Mouse (Mus musculus): Measurements from ENCODE around the gene Lrrc66.

Lrrc66 gene

DNA sequence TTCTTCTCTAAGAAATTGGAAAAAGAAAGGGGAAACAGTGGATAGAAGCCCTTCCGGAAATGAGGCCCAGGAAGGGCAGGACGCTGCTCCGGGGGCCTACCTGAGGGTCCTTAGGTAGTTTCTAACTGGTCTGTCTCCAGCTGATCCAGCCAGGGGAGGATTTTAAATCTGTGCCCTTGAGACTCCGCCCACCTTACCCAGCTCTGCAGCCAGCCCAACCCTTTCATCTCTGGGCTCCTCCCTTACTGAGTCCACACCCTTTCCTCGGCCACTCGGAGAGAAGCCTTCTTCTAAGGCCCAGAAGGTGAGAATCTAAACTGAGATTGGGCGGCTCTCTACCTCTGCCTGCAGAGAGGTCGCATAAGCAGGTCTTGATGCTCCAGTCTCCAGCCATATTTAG, at the start of gene Lrrc66:
Gene Lrrc66 (minus strand): TSS at position 236 of the 400 bp plus-strand sequence.
- DNase-seq (ENCODE audit: low read depth in 1 of 2, low spot score in 2 of 2), result no peak

DNA sequence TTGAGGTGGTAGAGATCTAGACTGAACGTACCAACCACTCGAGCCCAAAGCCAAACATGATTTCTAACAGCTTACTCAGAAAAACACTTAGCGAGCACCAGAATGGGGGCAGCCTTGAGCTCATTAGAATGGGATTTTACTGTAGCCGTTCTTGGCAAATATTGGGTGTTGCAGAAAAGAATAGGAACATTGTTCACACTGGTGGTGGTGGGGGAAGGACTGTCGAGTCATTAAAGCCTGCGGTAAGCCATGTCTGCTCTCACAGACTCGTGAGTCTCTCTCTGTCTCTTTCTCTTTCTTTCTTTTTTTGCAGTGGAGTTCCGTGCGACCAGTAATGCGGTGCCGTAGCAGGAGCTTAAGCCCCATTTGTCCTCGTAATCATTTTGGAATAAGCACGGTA, 44.3 kb upstream of the Lrrc66 start:
- no peak for DNase-seq (ENCODE audit: low read depth in 1 of 2, low spot score in 2 of 2)

DNA sequence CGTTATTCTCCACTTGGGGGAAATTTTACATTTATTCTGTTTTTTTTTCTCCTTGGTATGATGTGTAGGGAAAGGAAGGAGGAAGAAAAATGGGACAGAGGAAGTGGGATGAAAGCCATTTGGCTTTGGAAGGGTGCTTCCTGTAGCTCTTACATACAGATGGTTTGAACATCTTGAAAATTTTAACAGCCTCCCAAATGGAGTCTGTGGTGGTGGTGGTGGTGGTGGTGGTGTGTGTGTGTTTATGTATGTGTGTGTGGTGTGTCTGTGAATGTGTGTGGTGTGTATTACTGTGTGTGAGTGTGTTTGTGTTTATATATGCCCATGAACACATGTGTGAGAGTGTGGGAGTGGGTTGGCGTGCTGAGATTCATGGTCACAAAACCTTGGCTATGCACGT, 43.3 kb upstream of the Lrrc66 start:
- no peak for DNase-seq (ENCODE audit: low read depth in 1 of 2, low spot score in 2 of 2)

DNA sequence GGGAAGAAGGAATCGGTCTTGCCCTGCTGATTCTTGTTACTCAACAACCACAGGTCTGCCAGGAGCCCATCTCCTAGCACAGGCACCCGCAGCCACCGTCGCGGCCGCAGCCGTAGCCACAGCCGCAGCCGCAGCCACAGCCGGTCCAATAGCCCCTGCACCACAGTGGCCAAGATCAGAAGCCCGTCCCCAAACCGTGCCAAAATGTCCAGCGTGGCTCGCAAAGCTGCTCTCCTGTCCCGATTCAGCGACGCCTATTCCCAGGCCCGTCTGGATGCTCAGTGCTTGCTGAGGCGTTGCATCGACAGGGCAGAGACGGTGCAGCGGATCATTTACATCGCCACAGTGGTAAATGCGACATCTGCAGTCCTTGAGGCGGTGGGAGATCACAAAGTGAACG, 37.1 kb upstream of the Lrrc66 start:
- no peak for DNase-seq (ENCODE audit: low read depth in 1 of 2, low spot score in 2 of 2)

DNA sequence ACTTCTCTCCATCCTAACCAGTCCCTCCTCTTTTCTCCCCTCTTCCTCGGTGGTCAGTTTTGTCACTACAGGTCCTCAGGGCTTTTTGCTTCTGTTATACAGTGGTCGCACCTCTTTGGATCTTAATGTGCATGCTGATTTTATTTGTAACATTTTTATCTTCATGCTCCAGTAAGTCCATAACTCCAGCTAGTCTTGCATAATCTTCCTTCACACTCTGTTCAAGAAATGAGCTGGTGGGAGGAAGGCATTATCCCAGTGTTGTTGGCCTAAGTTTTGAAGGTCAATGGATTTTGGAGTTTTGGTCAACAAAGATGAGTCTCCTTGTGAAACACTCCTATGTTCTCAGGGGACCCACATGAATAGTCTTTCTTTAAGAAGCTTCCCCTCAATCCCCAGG, 35.6 kb upstream of the Lrrc66 start:
- DNase-seq (ENCODE audit: low read depth in 1 of 2, low spot score in 2 of 2), result no peak

DNA sequence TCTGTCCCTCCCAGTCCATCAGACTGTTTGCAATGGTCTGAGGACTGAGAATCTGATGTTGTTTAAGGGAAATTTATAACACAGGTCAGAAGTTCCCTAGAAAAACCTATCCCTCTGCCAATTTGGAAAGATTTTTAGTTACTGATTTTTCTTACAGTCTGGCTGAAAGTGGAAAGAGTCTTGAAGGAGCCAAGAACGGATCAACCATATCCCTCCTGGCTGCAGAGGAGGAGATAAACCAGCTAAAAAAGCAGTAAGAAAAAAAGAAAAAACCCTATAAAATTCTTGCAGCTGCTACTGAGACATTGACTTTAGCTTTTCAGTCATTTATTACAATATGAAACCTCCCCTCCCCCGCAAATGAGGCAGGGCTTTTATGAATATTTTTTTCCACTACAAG, 34.4 kb upstream of the Lrrc66 start:
- no peak for DNase-seq (ENCODE audit: low read depth in 1 of 2, low spot score in 2 of 2)

DNA sequence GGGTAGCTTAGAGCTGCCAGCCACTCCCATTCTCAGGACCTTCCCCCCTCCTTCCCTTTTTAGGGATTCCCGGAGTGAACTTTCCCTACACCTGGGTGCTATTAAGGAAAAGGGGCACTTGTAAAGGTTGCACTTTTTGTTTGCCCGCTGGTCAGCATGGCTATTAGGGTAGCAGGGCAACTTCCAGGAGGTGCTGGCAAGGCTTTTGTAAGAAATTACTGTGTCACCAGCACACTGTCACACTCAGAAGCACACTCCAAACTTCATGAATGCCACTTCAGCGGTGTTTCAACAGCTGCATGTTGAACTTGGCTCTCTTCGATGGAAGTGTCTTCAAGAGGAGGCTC, 19.5 kb upstream of the Lrrc66 start:
- no peak for DNase-seq (ENCODE audit: low read depth in 1 of 2, low spot score in 2 of 2)

DNA sequence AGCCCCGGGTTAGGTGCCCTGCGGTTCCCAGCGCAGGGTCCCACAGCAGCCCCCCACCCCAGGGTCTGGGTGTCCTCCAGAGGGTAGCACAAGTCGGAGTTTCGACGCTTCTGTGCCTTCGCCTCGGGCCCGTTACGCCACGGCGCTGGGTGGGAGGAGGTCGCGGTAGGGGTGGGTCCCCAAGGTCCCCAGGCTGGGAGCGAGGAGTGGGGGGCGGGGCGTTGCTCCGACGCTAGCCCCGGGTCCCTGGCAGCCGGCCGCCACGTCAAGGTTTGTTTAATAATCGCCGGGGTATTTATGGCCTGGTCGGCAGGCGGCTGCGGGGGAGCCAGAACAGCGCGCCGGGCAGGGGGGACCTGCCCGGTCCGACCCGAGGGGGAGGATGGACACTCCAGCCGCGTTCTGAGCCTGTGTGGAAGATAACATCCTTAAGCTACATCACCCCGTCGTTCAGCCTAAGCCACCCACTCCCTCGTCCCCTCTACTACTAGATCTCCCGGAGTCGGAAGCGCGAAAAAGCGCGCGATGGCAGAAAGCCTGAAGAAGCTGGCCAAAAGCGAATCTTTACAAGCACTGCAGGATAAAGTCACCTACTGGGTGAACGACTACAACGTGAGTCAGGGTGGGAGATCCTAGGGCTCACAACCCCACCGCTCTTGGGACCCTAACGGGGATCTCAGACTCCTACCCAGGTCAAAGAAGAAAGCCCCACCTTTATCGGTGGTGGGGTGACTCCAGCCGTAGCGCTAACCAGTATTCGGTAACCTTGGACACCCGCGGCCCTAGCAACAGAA, 18.9 kb upstream of the Lrrc66 start, which contains the start of gene Spata18:
Gene Spata18 (plus strand): TSS at position 319 of the 794 bp plus-strand sequence.
- DNase-seq (ENCODE audit: low read depth in 1 of 2, low spot score in 2 of 2), result no peak

DNA sequence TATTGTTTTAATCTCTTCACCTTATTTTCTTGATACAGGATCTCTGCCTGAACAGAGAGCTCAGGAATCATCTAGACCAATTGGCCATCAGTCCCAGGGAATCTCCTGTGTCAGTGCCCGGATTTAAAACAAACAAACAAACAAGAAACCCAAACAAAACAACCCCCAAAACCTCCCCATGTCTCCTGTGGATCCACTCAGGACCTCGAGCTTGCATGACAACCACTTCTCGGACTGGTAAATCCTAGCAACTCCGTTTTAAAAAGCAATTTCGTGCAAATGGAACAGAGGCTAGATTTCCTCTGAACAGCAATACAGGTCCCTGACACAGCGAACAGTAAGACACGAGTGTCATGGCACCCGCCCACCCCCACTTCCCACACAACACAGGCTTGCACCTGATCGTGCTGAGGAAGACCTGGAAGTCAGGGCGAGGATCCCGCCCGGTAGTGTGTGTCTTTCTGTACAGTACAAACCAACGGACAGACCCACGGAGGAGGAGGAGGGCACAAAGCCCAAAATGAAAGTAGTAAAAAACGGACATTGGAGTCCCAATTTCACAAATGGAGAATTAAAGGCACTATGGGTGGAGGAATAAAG, 18.1 kb upstream of the Lrrc66 start:
- no peak for DNase-seq (ENCODE audit: low read depth in 1 of 2, low spot score in 2 of 2)

DNA sequence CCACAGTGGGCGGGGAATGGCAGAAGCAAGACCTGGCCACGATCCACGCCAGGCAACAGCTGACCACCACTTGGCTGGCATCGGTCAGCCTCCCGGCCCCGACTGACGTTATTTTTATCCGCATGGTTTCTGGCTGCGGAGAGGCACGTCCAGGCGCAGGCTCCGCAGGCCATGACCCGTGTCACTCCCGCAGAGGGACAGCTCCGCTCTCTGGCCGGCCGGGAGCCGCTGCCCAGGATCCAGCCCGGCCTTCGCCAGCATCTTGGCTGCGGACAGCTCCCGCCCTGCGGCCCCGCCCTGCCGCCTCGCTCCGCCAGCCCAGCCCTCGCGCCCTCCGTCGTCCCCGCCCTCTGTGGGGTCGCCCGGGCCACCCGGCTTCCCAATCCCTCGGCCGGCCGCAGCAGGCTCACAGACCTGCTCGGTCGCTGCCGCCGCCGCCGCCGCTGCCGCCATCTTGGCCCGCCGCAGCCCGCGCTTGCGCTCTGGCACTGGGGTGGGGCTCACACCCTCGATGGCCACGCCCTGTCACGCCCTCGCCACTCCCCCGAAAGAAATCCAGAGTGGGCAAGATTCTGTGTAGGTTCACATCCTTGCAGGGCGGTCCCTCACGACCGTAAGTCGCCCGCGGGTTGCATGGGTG, 15.1 kb upstream of the Lrrc66 start, which contains the start of gene Sgcb:
Gene Sgcb (minus strand): TSS at position 530 of the 640 bp plus-strand sequence.
- peak in 1 of 2 experiments; percentile 42 for DNase-seq (ENCODE audit: low read depth in 1 of 2, low spot score in 2 of 2)

DNA sequence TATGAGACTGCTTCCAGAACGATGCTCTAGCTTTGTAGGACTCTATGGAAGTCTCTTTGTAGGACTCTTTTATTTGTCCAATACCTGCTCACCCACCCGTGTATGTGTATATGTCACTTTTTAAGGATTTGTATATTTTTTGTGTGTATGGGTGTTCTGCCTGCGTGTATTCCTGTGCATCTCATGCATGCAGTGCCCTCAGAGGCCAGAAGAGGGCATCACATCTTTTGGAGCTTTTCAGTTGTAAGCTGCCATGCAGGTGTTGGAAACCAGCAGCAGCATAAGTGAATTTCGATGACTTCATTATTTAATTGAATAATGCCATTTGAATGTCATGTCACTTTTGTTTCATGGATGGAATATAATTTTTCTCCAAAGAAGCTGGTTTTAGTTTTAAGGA, 9.8 kb upstream of the Lrrc66 start:
- DNase-seq (ENCODE audit: low read depth in 1 of 2, low spot score in 2 of 2), result no peak

DNA sequence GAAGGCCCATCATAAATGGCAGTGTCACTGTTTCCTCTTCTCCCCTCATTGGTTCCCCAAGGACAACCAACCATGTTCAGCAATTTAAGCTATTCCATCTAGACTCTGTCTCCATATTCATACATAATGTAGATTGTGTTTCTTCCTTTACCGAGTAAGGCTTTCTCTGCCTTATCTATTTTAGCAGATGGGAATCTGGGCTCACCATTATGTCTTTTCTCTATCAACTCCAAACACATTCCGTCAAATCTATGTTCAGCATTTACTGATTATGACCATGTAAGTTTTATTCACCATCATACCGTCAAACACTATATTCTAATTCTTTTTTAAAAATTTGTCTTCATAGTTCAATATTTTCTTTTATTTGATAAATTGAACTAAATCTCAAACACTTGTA, 8.7 kb upstream of the Lrrc66 start:
- no peak for DNase-seq (ENCODE audit: low read depth in 1 of 2, low spot score in 2 of 2)

DNA sequence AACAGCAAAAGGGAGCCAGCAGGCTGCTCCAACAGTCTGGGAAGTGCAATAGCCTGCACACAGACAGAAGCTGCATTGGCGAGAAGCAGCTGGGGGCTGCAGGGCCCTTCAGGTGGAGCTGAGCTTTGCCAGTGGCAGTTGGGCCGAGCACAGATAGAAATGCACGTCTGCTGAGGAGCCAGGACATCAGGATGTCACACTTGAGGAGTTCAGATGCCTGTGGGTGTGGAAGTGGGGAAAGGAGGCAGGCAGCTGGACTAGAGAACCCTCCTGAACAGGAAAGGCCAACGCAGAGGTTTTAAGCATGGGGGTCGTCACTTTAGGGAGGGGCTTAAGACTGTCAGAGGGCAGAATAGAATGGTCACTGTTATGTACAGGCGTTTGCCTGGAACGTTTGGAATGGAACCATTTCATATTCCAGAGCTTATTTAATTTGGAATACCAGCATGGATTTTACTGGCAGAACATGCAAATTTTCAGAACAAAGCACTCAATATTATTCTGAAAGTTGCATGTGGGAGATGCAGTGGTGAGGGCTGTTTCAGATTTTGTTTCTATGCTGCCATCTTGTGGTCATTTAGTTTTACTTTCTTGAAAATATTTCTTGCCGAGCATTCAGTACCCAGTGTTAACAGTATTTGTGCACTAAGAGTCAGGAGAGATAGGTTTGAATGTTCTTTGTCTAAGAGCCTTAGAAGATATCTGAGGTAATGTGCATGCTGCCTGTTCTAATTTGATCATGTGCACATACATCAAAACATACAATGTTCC, 5.2 kb upstream of the Lrrc66 start:
- no peak for DNase-seq (ENCODE audit: low read depth in 1 of 2, low spot score in 2 of 2)

DNA sequence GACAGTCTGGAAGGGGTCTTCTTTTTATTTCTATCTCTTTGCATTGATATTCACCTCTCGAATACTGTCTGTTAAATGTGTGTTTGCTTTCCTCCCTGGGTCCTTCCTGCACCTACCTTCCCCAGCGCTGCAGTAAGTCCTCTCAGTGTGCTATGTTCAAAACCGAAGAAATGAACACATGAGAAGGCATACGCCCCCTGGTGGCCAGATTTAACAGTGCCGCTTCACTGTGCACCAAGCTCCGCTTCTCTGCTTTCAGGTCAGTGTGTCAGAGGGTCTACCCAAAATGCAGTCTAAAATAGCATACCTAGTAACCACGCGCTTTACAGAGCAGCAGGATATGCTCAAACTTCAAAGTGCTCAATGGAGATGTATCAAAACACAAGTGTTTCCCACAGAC, 815 bp upstream of the Lrrc66 start:
- DNase-seq (ENCODE audit: low read depth in 1 of 2, low spot score in 2 of 2), result no peak

DNA sequence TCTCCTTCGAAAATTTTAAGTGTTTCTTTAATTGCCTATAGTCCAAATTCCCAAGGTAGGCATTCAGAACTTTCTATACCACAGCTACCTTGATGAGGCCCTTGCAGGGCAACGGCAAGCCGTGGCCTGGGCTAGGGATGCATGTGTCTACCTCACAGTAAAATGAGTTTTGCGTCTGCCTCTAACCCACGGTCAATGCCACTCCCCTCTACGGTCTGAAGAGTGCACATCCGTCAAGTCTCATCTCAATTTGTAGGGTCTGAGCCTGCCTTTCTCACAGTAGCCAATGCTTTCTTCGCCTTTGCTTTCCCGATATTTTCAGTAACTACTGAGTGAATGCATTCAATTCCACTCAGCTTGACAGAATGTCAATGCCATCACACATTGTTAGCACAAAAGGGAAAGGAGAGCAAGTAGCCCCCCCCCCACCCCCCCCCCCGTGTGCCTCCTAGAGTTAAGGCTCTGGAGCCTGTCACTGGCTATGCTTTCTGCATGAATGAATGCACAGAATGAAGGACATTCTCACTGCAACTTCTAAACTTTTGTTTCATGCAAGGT, 1.2 kb downstream of the Lrrc66 start:
- no peak for DNase-seq (ENCODE audit: low read depth in 1 of 2, low spot score in 2 of 2)

DNA sequence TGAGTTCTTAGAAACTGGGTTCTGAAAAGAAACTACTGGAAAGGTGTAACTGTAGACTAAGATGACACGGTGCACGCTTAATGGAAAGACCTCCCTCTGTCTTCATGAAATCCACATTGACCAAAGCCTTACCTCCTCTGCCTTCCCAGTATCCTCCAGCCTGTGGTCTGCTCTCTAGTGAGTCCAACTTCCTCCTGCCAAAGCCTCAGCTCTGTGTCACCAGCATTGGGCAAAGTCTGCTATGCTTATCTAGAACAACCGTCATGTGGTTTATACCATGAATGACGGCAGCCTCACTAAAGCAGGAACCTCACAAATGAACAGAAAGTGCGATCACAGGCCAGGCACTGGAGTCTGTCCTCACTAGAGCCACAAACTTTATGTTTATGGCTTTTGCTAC, 2.2 kb downstream of the Lrrc66 start:
- DNase-seq (ENCODE audit: low read depth in 1 of 2, low spot score in 2 of 2), result no peak

DNA sequence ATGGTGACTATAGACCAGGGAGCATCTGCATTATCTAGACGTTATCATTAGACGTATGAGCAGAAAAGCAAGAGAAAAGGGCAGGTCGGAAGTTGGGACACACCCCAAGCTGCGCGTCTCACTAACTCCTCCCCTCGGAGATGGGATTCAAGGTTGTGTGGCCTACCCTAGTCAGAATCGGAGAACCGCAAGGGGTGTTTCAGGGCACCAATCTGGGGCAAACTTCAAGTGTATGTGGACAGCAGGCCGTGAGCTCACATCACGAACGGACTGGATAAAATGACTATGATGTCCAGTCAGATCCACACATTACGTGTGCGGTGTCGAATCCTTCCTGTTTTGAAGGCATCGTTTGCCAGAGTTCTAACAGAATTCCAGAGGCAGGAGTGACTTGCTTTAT, 4.3 kb downstream of the Lrrc66 start:
- no peak for DNase-seq (ENCODE audit: low read depth in 1 of 2, low spot score in 2 of 2)

DNA sequence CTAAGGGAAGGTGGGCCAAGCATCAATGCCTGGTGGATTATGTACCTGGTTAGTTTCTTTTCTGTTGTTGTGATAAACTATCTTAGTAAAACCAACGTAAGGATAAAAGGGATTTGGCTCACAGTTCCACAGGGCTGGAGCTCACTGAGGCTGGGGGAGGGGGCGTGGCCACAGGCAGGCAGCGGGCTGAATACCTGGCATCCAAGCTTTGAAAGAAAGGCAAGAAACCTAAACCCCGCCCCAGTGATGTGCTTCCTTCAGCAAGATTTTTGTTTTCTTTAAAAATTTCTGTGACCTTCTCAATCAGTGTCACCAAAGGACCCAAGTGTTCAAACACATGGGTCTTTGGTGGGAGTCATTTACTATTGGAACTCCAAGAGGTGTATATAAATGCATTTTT, 4.8 kb downstream of the Lrrc66 start:
- no peak for DNase-seq (ENCODE audit: low read depth in 1 of 2, low spot score in 2 of 2)

DNA sequence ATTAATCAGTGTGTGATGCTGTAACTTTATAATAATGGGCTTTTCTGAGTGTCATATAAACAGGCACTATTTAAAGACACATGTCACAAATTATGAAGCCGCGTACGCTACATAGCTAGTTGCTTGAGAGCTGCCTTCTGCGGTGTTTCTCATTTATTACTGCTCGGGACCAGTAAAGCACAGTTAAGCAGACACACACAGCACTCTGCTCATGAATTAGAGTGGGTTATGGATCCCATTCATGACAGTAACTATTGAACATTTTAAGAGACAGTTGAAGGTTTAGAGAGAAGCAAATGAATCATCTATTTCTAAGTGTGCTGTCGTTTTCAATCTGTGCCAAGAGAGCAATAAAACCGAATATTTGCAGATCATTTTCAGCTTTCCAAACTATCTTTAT, 5.5 kb downstream of the Lrrc66 start:
- no peak for DNase-seq (ENCODE audit: low read depth in 1 of 2, low spot score in 2 of 2)

DNA sequence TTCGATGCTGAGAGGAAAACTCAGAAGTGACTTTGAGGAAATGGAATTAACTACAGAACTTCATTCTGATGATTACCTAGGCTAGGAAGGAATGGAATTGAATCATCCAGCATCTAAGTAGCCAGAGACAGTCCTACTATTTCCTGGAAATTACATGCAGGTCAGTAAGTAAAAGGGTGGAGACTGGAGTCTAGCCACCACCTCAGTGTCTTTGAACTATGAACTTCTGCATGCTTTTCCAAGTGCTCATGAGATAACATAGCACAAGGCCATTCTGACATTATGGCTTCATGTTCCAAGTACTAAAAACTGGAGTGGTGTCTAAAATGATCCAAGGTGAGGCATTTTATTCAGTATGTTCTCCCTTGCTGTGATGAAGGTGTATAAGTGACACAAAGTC, 6.8 kb downstream of the Lrrc66 start:
- DNase-seq (ENCODE audit: low read depth in 1 of 2, low spot score in 2 of 2), result no peak

DNA sequence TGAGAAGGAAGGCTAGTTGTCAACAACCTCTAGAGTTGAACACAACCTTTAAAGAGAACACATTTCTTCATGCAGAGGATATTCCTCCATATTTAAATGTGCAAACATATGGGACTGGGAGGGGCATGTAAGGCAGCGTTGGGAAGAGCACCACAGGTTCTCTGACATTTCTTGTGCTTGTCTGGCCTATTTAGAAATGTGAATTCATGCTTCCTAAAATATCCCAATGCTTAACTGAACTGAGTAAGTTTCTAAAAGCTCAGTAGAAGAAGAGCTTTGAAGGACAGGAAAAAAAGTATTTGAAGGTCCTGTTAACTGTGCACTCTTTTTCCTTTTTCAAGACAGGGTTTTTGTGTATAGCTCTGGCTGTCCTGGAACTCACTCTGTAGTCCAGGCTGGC, 13.4 kb downstream of the Lrrc66 start:
- DNase-seq (ENCODE audit: low read depth in 1 of 2, low spot score in 2 of 2), result no peak

All from monocyte, adult 2 months (primary cell).